Mouse (Mus musculus) liver, embryonic 12.5 days (tissue): ENCODE data around the gene Zfp219. TPM values are rescaled to one million over a fixed set of nuclear protein-coding genes. Genes with fewer than 3 reads are reported as not detected.

Source experiments
- ATAC-seq: fragments of 200-750 bp; cut with Nextera tagmentation; 2 replicates; pipeline ENCODE4 v1.8.0; 2017; ENCODE audit warnings: moderate number of reproducible peaks, mild to moderate bottlenecking, moderate library complexity
- H3K27ac ChIP-seq: fragments of 300-500 bp; sonication (generic); 2 replicates; pipeline ENCODE4 v1.5.1; 2016; ENCODE audit warnings: mild to moderate bottlenecking
- H3K27me3 ChIP-seq: fragments of 300-500 bp; sonication (generic); replicated peaks from 2 replicates; pipeline ENCODE4 v1.6.1; 2016; ENCODE audit warnings: mild to moderate bottlenecking, moderate library complexity
- H3K36me3 ChIP-seq: fragments of 300-500 bp; sonication (generic); 2 replicates; pipeline ENCODE4 v1.6.1; 2016; ENCODE audit warnings: mild to moderate bottlenecking, moderate library complexity
- H3K4me1 ChIP-seq: fragments of 300-500 bp; sonication (generic); 2 replicates; pipeline ENCODE4 v1.6.1; 2016
- H3K4me2 ChIP-seq: fragments of 300-500 bp; sonication (generic); 2 replicates; pipeline ENCODE4 v1.6.1; 2016; ENCODE audit warnings: mild to moderate bottlenecking, moderate library complexity
- H3K4me3 ChIP-seq: fragments of 300-500 bp; sonication (generic); 2 replicates; pipeline ENCODE4 v1.5.1; 2016; ENCODE audit warnings: mild to moderate bottlenecking, moderate library complexity
- H3K9ac ChIP-seq: fragments of 300-500 bp; sonication (generic); 2 replicates; pipeline ENCODE4 v1.6.1; 2016; ENCODE audit warnings: mild to moderate bottlenecking, moderate library complexity
- H3K9me3 ChIP-seq: fragments of 300-500 bp; sonication (generic); replicated peaks from 2 replicates; pipeline ENCODE4 v1.6.1; 2016; ENCODE audit warnings: mild to moderate bottlenecking, moderate library complexity
- WGBS: fragments of 180-500 bp; shearing (Covaris S2); methylation state at CpG from one replicate; pipeline ENCODE4 v1.1.7; 2016; ENCODE audit not compliant: insufficient replicate concordance; 5-methylcytosine and 5-hydroxymethylcytosine counted together
- polyA plus RNA-seq: library from polyadenylated mRNA; unstranded; fragments of >200 nt; fragmentation: Nextera tagmentation; extraction: Ambion mirVana; gene quantifications from 2 replicates; pipeline ENCODE4 v1.2.1, GENCODE M21; 2016

The Zfp219 gene
- polyA plus RNA-seq, 1 experiment from 2014 or later: 15.8 TPM

- Histone ChIP-seq H3K9ac (no peak overlapping the region), H3K27me3 (0 out of 2 replicates have a peak, but pooled peaks cover 4% of the 10 kb centered on the region), H3K4me2 (no peak overlapping the region), H3K36me3 (no peaks in the 10 kb centered on the region), H3K27ac (no peak overlapping the region), H3K4me3 (no peak overlapping the region), H3K4me1 (peaks cover 41% of the 10 kb centered on the region), H3K9me3 (no peaks in the 10 kb centered on the region)
- 80% methylated on average over 4 of the region's 4 CpGs for WGBS
- ATAC-seq: no peak
These were observed 5.8 kb upstream of the Zfp219 start for GRCm38 (mm10) chr14:52026342-52026741.

GRCm38 (mm10) chr14:52024133-52024532 is 3.6 kb upstream of the Zfp219 start:
- Histone ChIP-seq H3K4me3 (no peak overlapping the region), H3K36me3 (no peaks in the 10 kb centered on the region), H3K27me3 (0 out of 2 replicates have a peak, but pooled peaks cover 4% of the 10 kb centered on the region), H3K9ac (peak overlapping the region; percentile 66; the same call in 1 of the 2 replicates), H3K4me1 (peaks cover 52% of the 10 kb centered on the region), H3K9me3 (no peaks in the 10 kb centered on the region), H3K4me2 (peak overlapping the region; percentile 89), H3K27ac (peak overlapping the region; percentile 97)
- 39% methylated on average over 2 of the region's 2 CpGs for WGBS
- peak; percentile 36; the same call in 1 of the 2 replicates for ATAC-seq

GRCm38 (mm10) chr14:52022709-52023459 is 2.4 kb upstream of the Zfp219 start:
- Histone ChIP-seq H3K9me3 (no peaks in the 10 kb centered on the region), H3K4me3 (peak overlapping the region; percentile 49), H3K9ac (peak overlapping the region; percentile 66), H3K4me2 (peak overlapping the region; percentile 89), H3K4me1 (peaks cover 64% of the 10 kb centered on the region), H3K36me3 (0 out of 2 replicates have a peak, but pooled peaks cover 2% of the 10 kb centered on the region), H3K27ac (peak overlapping the region; percentile 97), H3K27me3 (0 out of 2 replicates have a peak, but pooled peaks cover 4% of the 10 kb centered on the region)
- ATAC-seq: peak; percentile 20
- WGBS: 8% methylated on average over 23 of the region's 23 CpGs

GRCm38 (mm10) chr14:52022244-52022708 is 1.7 kb upstream of the Zfp219 start:
- Histone ChIP-seq H3K4me2 (peak overlapping the region; percentile 89), H3K27me3 (0 out of 2 replicates have a peak, but pooled peaks cover under 1% of the 10 kb centered on the region), H3K9ac (peak overlapping the region; percentile 66), H3K27ac (peak overlapping the region; percentile 97), H3K4me3 (peak overlapping the region; percentile 49), H3K9me3 (no peaks in the 10 kb centered on the region), H3K4me1 (peaks cover 70% of the 10 kb centered on the region), H3K36me3 (0 out of 2 replicates have a peak, but pooled peaks cover 5% of the 10 kb centered on the region)
- no peak for ATAC-seq
- 66% methylated on average over 3 of the region's 3 CpGs for whole genome bisulfite sequencing

- peak overlapping the region; percentile 90 for H3K9ac ChIP-seq
These were observed 1.2 kb upstream of the Zfp219 start for GRCm38 (mm10) chr14:52021568-52022212.

GRCm38 (mm10) chr14:52021138-52021529 is 601 bp upstream of the Zfp219 start:
- Histone ChIP-seq H3K9ac (peak overlapping the region; percentile 90), H3K27ac (peak overlapping the region; percentile 97), H3K4me2 (peak overlapping the region; percentile 89), H3K36me3 (0 out of 2 replicates have a peak, but pooled peaks cover 5% of the 10 kb centered on the region), H3K4me1 (peaks cover 80% of the 10 kb centered on the region), H3K27me3 (no peaks in the 10 kb centered on the region), H3K9me3 (no peaks in the 10 kb centered on the region), H3K4me3 (peak overlapping the region; percentile 72; the same call in 1 of the 2 replicates)
- WGBS: 72% methylated on average over 4 of the region's 4 CpGs
- no peak for ATAC-seq

More at GRCm38 (mm10) chr14:52021568-52022212, 1.2 kb upstream of the Zfp219 start:
- Histone ChIP-seq H3K27me3 (no peaks in the 10 kb centered on the region), H3K4me3 (no peak overlapping the region), H3K36me3 (0 out of 2 replicates have a peak, but pooled peaks cover 5% of the 10 kb centered on the region), H3K9me3 (no peaks in the 10 kb centered on the region), H3K27ac (peak overlapping the region; percentile 97), H3K4me1 (peaks cover 75% of the 10 kb centered on the region), H3K4me2 (peak overlapping the region; percentile 89)
- ATAC-seq: peak; percentile 8; the same call in 1 of the 2 replicates
- WGBS: 55% methylated on average over 8 of the region's 8 CpGs

- H3K36me3 ChIP-seq: 0 out of 2 replicates have a peak, but pooled peaks cover 5% of the 10 kb centered on the region
- H3K4me1 ChIP-seq: peaks cover 87% of the 10 kb centered on the region
- H3K9ac ChIP-seq: peak overlapping the region; percentile 90
- H3K4me3 ChIP-seq: peak overlapping the region; percentile 72
- no peaks in the 10 kb centered on the region for H3K9me3 ChIP-seq
- ATAC-seq: peak; percentile 83
- H3K4me2 ChIP-seq: peak overlapping the region; percentile 89
- WGBS: 2% methylated on average over 64 of the region's 74 CpGs
- H3K27ac ChIP-seq: peak overlapping the region; percentile 97
- no peaks in the 10 kb centered on the region for H3K27me3 ChIP-seq
These were observed 768 bp downstream of the Zfp219 start for GRCm38 (mm10) chr14:52019590-52020340.

GRCm38 (mm10) chr14:52019051-52019589 is 1.4 kb downstream of the Zfp219 start:
- ATAC-seq: peak; percentile 34
- Histone ChIP-seq H3K4me3 (peak overlapping the region; percentile 72), H3K36me3 (0 out of 2 replicates have a peak, but pooled peaks cover 5% of the 10 kb centered on the region), H3K27me3 (no peaks in the 10 kb centered on the region), H3K4me2 (peak overlapping the region; percentile 89), H3K9ac (peak overlapping the region; percentile 90), H3K4me1 (peaks cover 86% of the 10 kb centered on the region), H3K27ac (peak overlapping the region; percentile 97), H3K9me3 (no peaks in the 10 kb centered on the region)
- WGBS: 24% methylated on average over 12 of the region's 12 CpGs

GRCm38 (mm10) chr14:52018248-52019050 is 2.1 kb downstream of the Zfp219 start:
- Histone ChIP-seq H3K4me1 (peaks cover 86% of the 10 kb centered on the region), H3K36me3 (0 out of 2 replicates have a peak, but pooled peaks cover 5% of the 10 kb centered on the region), H3K27ac (peak overlapping the region; percentile 97), H3K9me3 (no peaks in the 10 kb centered on the region), H3K9ac (peak overlapping the region; percentile 90), H3K27me3 (no peaks in the 10 kb centered on the region), H3K4me2 (peak overlapping the region; percentile 89), H3K4me3 (peak overlapping the region; percentile 72)
- ATAC-seq: no peak
- WGBS: 79% methylated on average over 15 of the region's 15 CpGs

- Histone ChIP-seq H3K9ac (peak overlapping the region; percentile 8; the same call in 1 of the 2 replicates), H3K4me3 (no peak overlapping the region), H3K4me2 (0 out of 2 replicates have a peak overlapping the region, but pooled peaks have one; percentile 89), H3K4me1 (peaks cover 79% of the 10 kb centered on the region), H3K27ac (no peak overlapping the region), H3K9me3 (no peaks in the 10 kb centered on the region), H3K36me3 (0 out of 2 replicates have a peak, but pooled peaks cover 5% of the 10 kb centered on the region), H3K27me3 (no peaks in the 10 kb centered on the region)
- no peak for ATAC-seq
- WGBS: 60% methylated on average over 4 of the region's 4 CpGs
These were observed 2.9 kb downstream of the Zfp219 start for GRCm38 (mm10) chr14:52017662-52018061.
